Mouse (Mus musculus): Measurements from ENCODE around the gene Ifi27l2a. TPM values are rescaled to one million over a fixed set of nuclear protein-coding genes. Genes with fewer than 3 reads are reported as not detected.

Gene Ifi27l2a
- 1,000 to 10,000 TPM in 1 of 2 experiments, 100 to 1,000 TPM in 1; 916 to 3,101 TPM for polyA plus RNA-seq (2017; shearing (Covaris generic))

GRCm38 (mm10) chr12:103443524-103443923, at the start of gene Ifi27l2a:
Gene Ifi27l2a (minus strand): TSS chr12:103443680.

GRCm38 (mm10) chr12:103457140-103457539, 13.7 kb upstream of the Ifi27l2a start, which contains the start of gene Ifi27l2b:
Gene Ifi27l2b (minus strand): TSS chr12:103457223.

DNA sequence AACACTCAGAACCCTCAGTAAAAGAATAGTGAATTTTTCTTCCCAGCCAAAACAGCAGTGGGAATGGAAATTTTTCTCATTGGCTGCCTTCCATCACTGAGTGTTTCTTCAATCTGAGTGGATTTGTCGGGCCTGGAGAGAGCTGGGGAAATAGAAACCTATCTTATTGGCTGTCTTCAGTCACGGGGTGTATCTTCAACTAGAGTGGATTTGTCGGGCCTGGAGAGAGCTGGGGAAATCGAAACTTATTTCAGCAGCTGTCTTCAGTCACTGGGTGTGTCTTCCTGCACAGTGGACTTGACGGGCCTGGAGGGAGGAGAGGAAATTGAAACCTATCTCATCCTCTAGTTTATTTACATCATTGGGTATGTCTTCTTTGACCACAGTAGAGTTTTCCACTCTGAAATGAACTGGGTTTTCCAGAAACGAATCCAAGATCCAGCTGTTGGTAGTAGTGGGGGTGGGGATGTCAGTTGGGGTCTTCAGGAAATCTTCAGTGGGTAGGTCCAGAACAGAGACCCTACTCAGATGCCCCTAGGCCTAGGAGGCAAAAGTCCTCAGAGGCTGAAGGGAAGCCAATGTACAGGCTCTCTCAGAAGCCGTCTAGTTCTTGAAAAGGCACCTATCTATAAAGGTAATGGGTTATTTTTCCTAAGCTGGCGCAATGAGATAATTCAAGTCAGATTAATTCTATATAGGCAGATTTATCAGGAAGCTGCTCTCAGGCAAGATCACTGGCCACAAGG, 9.3 kb downstream of the Ifi27l2a start, which contains the start of gene Ifi27:
TSS of gene Ifi27 (plus strand) at position 226 of the 746 bp plus-strand sequence.

DNA sequence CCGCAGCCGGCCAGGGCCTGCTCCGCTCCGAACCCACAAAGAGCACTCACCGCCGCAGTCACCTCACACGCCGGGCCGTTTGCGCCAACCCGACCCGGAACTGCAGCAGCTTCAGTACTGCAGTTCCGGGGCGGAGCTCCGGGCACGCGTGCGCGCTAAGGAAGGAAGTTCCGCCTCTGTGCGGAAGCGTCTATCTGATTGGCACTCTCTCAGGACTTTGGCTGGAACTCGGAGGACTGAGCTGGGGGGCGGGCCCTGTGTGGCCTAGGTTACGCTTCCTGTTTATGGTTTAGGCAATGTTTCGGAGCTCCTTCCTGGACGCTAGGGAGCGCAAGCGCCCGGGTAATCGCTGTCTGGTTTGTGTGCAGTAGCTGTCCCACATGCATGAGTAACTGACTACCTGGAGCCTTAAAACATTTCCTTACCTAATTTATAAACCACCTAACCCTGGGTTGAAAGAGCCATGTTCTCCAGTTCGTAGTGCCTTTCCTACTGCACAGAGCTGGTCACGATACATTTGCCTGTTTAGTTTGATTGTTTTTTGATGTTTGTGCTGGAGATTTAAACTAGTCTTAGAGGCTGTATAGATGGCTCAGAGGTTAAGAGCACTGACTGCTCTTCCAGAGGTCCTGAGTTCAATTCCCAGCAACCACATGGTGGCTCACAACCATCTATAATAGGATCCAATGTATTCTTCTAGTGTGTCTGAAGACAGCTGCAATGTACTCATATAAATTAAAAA, 17.6 kb downstream of the Ifi27l2a start, which contains the start of gene Ddx24:
TSS of gene Ddx24 (minus strand) at position 102 of the 742 bp plus-strand sequence.

GRCm38 (mm10) chr12:103407720-103408119, 35.8 kb downstream of the Ifi27l2a start, which contains the start of gene 9330161L09Rik:
Gene 9330161L09Rik (minus strand): TSS chr12:103407820.

Other genes starting within 250 kb of the Ifi27l2a start
- not detected for gene Prima1, start 201.5 kb downstream of the Ifi27l2a start, polyA plus RNA-seq (2017; shearing (Covaris generic))
- not detected for gene Fam181a, start 132.7 kb downstream of the Ifi27l2a start, polyA plus RNA-seq (2017; shearing (Covaris generic))
- gene Asb2, start 87.7 kb downstream of the Ifi27l2a start, polyA plus RNA-seq (2017; shearing (Covaris generic)), result 10 to 100 TPM; 23.1 to 44.2 TPM
- gene Otub2, start 55.0 kb downstream of the Ifi27l2a start, polyA plus RNA-seq (2017; shearing (Covaris generic)), result 1 to 10 TPM; 2.0 to 2.9 TPM
- gene 9330161L09Rik, start 35.9 kb downstream of the Ifi27l2a start, polyA plus RNA-seq (2017; shearing (Covaris generic)), result under 1 TPM; 0.75 to 0.86 TPM
- gene Ddx24, start 17.9 kb downstream of the Ifi27l2a start, polyA plus RNA-seq (2017; shearing (Covaris generic)), result 100 to 1,000 TPM; 145 to 184 TPM
- 100 to 1,000 TPM; 270 to 305 TPM for gene Ifi27, start 9.5 kb downstream of the Ifi27l2a start, polyA plus RNA-seq (2017; shearing (Covaris generic))
- gene Ifi27l2b, start 13.5 kb upstream of the Ifi27l2a start, polyA plus RNA-seq (2017; shearing (Covaris generic)), result under 1 TPM in 1 of 2 experiments, not detected in 1; 0.74 TPM
- gene Ppp4r4, start 88.6 kb upstream of the Ifi27l2a start, polyA plus RNA-seq (2017; shearing (Covaris generic)), result under 1 TPM in 1 of 2 experiments, not detected in 1; 0.72 TPM
- not detected for gene Serpina10, start 187.8 kb upstream of the Ifi27l2a start, polyA plus RNA-seq (2017; shearing (Covaris generic))
- not detected for gene Serpina6, start 213.5 kb upstream of the Ifi27l2a start, polyA plus RNA-seq (2017; shearing (Covaris generic))
- gene Serpina16, start 232.5 kb upstream of the Ifi27l2a start, polyA plus RNA-seq (2017; shearing (Covaris generic)), result under 1 TPM in 1 of 2 experiments, not detected in 1; 0.22 TPM

All from activated CD4-positive, CD25-positive, alpha-beta regulatory T cell (primary cell).